Mouse (Mus musculus) stomach, postnatal 0 days (tissue): ENCODE measurements at regions not wholly inside any gene's neighbourhood (a gene's known extent, or its start where the extent isn't known, plus 50 kb on each side); places are given as distances from the start of the nearest gene placed in this dataset.

Experiments used
- CTCF ChIP-seq: IDR thresholded peaks from 2 replicates; pipeline ENCODE4 v1.5.1; 2016; ENCODE audit warnings: antibody characterized with exemption, low read depth, mild to moderate bottlenecking, moderate library complexity
- EP300 ChIP-seq: optimal IDR thresholded peaks from 2 replicates; pipeline ENCODE3; 2016; ENCODE audit warnings: antibody characterized with exemption

DNA sequence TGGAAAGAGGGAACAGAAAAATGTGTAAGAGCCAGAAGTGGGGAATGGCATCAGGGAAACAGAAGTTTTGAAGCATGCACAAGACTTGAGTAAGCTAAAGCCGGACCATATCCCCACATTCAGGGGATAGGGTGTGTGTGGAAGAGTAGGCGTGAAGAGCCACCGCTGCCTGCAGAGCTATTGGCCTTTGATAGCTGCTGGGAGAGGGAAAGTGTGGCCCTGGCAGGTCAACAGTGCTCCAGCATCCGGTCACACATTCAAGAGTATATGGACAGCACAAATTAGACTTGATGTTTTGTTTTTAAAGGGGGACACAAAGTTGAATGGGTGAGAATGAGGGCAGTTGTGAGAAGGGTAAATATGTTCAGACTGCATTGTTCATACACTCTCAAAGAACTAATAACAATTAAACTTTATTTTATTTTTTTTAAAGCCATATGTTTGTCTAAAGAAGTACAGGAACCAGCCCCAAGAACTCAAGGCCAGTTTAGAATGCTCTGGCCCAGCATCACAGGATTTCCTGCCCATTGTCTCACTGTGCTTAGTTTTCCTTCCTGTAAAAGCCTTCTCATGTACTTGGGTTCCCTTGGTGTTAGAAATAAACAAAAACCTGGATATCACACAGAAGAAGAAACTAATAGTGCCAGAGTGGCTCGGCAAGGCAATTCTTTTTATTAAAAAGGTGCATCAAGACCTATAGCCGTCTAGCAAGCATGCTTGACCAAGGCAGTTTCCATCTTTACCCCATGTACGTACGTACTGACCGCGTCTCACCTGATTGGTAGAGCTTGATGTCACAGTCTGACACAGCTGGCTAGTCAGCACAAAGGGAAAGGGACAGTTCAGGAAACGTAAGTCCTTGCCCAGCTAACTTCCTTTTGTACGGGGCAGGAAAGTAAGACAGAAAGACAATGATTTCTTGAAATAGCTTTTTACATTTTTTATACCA is 144.6 kb upstream of the Rbbp6 start:
- TF ChIP-seq CTCF (no peak), EP300 (no peak)
